Mouse (Mus musculus) gastrocnemius, adult 18-20 months (tissue): Measurements from ENCODE around the gene Rnaseh2a. TPM values are rescaled to one million over a fixed set of nuclear protein-coding genes. Genes with fewer than 3 reads are reported as not detected.

Experiments used
- DNase-seq: peaks from one replicate; pipeline ENCODE4 v3.0.0; 2021; ENCODE audit warnings: low spot score
- long read RNA-seq, 2 experiments: library from polyadenylated mRNA; stranded (forward); transcript quantifications; one replicate each; pipeline ENCODE4 v2.0.0; 2021
- total RNA-seq, 2 experiments: library from RNA; stranded (reverse); gene quantifications; 2 replicates each; pipeline ENCODE4 v1.2.3; 2021

The Rnaseh2a gene
- total RNA-seq, result 10 to 100 TPM; 21.1 to 21.7 TPM
- long read RNA-seq, experiment 1, transcript Rnaseh2a-203 (8 exons, 2,044 nt), result major isoform, 6 of 11 reads
- long read RNA-seq, experiment 1, partial matches to known transcripts, result 0 of 11 reads
- long read RNA-seq, experiment 1, other reads (novel, unspliced or antisense), result 5 of 11 reads
- long read RNA-seq, experiment 2, transcript Rnaseh2a-203 (8 exons, 2,044 nt), result major isoform, 5 of 11 reads
- long read RNA-seq, experiment 2, partial matches to known transcripts, result 0 of 11 reads
- long read RNA-seq, experiment 2, other reads (novel, unspliced or antisense), result 6 of 11 reads

GRCm38 (mm10) chr8:84969241-84970134, at the start of gene Rnaseh2a, which contains the start of the genes Gm49661 and Prdx2:
Gene Rnaseh2a, minus strand, starts transcription at chr8:84969767.
Gene Gm49661, minus strand, starts transcription at chr8:84969433.
Gene Prdx2, plus strand, starts transcription at chr8:84969587.
- DNase-seq, result peak; percentile 60

DNA sequence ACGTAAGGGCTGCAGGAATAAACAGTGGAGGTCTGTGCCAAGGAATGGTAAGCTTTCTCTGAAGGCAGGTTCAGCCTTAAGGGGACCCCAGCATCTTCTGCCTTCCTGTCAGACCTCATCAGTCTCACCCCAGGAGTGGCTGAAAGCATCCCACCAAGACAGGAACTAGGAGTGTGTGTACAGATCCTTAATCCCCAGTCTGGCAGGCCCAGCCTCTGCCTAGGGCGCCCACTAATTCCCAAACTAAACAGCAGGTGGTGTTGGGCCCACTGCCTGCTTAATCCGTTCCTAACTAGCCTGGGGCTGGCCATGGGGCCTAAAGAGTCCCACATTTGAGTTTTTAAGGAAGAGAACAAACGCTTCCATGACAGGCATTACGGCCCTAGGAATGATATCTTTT, 47.6 kb upstream of the Rnaseh2a start:
- no peak for DNase-seq

DNA sequence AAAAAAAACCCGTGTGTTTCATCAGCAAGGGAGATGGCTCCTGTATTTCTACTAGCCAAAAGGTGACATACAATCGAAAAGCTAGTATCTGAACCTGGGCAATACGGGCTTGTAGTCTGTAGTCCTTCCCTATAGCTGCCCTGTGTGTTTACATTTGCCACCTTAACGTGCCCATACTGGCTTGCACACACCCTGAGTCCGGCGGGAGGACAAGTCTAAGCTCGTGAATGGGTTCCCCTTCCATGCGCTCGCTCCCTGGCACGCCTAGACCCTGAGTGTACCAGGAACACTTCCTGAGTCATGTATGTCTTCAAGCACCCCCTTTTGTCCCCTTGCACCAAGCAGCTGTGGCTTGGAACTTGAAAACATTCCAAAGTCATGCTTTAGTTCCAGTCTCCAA, 47.2 kb upstream of the Rnaseh2a start:
- DNase-seq, result no peak

DNA sequence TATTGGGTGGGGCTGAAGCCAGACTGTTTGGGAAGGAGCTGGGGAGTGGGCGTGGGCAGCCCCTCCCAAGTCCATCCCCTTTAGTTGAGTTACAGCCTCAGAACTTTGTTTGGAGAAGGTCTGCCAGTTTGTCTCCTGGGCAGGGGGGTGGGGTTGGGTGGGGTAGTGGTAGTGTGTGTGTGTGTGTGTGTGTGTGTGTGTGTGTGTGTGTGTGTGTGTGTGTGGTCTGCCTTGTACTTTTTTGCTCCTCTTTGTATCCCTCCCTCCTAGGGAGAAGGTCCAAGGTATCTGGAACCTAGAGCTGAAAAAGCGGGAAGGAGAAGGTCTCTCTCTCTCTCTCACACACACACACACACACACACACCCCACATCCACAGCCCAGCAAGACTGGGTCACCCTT, 44.9 kb upstream of the Rnaseh2a start, which contains the start of gene Best2:
Gene Best2, minus strand, starts transcription at position 101 of the 400 bp plus-strand sequence.
- DNase-seq, result no peak

GRCm38 (mm10) chr8:85013230-85013840, 43.8 kb upstream of the Rnaseh2a start:
- peak; percentile 56 for DNase-seq

DNA sequence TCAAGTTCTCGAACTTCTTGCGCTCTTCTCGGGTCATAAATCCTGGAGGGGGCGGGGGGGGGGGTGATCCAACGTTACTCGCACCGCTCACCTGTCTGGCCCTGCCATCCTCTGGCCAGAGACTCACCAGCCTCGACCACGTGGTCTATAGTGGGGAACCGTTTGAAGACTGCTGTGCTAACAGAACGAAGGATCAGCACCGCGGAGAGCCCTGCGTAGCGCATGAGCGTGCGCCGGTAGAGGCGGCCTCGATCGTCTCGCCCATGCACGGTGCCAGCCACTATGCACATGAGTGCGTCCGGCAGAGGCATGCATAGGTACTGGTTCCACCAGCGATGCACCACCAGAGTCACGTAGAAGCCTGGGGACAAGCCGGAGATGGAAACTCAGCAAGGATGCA, 41.7 kb upstream of the Rnaseh2a start:
- no peak for DNase-seq

DNA sequence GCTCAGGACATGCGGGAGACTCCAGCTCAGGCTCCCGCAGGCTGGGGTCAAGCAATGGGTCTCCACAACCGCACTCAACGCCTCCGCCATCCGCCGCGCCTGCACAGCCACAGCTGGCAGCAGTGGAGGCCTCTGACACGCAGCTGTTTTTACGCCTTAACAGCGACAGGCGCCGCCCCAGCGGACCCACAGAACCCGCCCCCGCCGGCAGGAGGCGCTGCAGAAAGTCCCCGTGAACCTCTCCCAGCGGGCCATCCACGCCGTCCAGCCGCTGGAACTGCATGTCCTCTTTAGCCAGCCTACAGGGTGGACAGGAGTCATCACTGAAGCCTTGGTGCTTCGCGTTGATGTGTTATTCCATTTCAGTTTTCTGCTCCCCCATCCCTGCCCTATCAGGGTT, 38.1 kb upstream of the Rnaseh2a start:
- no peak for DNase-seq

GRCm38 (mm10) chr8:84997649-84998295, 28.2 kb upstream of the Rnaseh2a start:
- DNase-seq, result peak; percentile 91

GRCm38 (mm10) chr8:84996978-84997377, 27.4 kb upstream of the Rnaseh2a start:
- no peak for DNase-seq

- DNase-seq, result no peak
Measured at GRCm38 (mm10) chr8:84995680-84996079, 26.1 kb upstream of the Rnaseh2a start.

GRCm38 (mm10) chr8:84994375-84994774, 24.8 kb upstream of the Rnaseh2a start:
- no peak for DNase-seq

DNA sequence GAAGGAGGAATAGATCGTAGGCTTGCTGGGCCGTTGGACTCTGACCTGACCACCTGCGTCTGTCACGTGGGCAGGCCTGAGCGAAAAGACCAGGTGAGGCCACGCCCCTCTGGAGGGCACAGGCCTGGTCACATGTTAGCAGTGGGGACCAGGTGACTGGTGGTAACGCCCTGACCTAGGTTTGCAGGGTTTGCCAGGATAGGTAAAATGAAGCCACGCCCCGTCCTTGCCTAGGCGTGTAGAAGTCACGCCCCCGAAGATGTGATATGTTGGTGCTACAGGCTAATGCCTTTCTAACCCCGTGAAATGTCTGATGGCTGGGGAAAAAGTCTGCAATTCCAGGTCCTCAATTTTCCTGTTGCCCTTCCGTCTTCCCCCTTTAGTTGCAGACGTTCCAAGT, 21.3 kb upstream of the Rnaseh2a start:
- no peak for DNase-seq

DNA sequence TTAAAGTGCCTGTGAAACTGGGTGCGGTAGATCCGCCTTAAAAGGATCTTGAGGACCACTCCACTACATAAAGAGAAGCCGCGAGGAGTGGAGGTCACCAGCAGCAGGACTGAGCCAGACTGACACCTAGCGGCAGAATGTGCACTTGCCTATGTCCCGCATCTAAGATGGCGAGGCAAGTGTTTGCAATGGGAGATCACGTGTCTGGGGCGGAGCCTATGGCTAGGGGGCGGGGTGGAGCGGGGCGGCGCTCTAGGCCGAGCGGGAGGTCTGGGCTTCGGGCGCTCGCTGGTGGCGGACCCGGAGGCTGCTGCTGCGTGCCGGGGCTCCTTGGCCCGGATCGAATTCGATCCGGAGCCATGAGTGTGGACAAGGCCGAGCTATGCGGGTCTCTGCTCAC, 20.8 kb upstream of the Rnaseh2a start, which contains the start of gene Hook2:
Gene Hook2, plus strand, starts transcription at position 255 of the 400 bp plus-strand sequence.
- DNase-seq, result peak; percentile 97

DNA sequence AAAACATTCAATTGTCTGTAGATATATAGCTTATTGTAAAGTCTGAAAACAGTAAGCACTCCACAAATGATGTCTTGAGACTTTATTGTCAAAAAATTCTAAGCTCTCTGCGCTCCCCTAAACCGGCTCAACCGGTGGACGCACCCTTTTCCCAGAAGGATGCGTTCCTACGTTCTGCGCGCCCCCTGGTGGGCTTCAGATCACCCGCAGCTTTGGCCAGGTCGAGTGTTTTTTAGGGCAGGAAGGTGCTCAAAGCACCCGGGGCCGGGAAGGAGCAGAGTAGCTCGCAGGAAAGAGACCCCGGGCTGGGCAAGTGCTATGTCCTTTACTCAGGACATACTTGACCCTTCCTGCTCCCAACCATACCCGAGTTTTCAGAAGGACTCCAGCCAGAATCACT, 20.2 kb upstream of the Rnaseh2a start:
- peak; percentile 96 for DNase-seq

DNA sequence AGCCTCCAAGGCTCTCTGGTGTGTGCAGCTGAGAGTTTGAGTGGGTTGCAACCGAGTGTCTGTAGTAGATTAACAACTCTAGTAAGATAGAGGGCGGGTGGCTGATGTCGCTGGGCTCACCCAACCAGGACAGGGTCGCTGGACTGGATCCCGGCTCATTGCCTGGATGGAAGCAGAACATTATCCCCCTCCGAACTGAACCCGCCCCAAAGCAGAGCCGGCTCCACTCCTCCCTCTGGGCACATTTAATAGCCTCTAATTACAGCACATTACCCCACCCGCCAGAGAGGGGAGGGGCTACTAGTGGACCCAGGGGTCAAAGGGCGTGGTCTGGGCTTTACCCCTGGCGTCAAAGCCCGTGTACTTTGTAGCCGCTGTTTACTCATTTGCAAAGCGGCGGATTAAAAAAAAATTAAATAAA, 19.8 kb upstream of the Rnaseh2a start:
- DNase-seq, result peak; percentile 80

DNA sequence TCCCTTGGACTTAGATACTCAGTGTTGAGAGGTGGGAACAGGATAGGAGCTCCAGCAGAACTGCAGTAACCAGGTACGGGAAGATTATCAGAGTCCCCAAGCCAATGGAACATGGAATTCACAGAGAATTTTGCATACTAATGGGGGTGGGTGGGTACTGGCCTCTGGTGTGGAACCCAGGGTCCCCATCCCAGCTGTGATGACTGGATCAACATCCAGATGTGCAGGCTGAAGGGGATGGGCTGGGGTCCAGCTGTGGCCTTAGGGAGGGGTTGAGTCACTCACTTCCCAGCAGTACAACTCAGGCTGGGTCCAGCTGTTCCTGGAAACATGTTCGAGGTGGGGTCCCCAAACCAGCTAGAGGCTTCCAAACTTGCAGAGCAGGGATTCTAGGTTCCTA, 18.3 kb upstream of the Rnaseh2a start:
- DNase-seq, result no peak

DNA sequence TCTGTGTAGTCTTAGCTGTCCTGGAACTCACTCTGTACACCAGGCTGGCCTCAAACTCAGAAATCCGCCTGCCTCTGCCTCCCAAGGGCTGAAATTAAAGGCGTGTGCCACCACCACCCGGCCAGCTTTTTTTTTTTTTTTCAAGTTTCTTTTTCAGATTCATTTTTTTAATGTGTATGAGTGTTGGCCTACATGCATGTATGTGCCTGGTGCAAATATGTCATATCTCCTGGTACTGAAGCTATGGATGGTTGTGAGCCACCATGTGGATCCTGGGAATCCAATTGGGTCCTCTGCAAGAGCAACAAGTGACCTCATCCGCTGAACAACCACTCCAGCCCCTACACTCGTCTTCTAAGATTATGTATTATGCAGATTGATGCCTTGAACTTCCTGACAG, 17.8 kb upstream of the Rnaseh2a start:
- no peak for DNase-seq

DNA sequence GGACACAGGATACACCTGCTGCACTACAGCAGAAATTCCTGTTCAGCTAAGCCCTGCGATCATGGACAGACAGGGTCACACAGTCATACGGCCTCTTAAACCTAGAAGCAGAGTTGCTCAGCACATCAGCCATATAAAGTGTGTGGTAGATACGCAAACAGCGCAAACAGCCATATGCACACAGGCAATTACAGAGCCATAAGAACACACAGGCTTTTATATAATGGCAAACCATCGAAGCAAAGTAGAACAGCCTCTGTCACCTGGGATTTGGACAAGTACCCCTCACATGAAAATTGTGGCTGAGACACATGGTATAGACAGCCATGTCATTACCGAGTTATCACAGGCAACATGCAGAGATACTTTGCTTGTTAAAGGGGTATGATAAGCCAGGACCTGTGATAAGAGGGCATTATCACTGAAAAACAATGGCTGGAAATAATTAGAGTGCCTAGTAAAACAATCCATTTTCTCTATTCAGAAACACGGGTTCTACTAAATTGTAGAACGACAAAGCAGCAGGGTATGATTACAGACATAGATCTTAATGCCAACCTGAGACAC, 16.9 kb upstream of the Rnaseh2a start:
- DNase-seq, result no peak

- peak; percentile 76 for DNase-seq
Measured at GRCm38 (mm10) chr8:84985684-84986378, 16.3 kb upstream of the Rnaseh2a start.

GRCm38 (mm10) chr8:84985049-84985683, 15.6 kb upstream of the Rnaseh2a start:
- no peak for DNase-seq
